Mouse (Mus musculus) leukemia stem cell, adult 10-12 weeks (primary cell): ENCODE data around the gene Cdk17. TPM values are rescaled to one million over a fixed set of nuclear protein-coding genes. Genes with fewer than 3 reads are reported as not detected.

ENCODE experiments used
- polyA plus RNA-seq: library from polyadenylated mRNA; stranded (reverse); fragments of >175 nt; gene quantifications from 2 replicates; pipeline ENCODE4 v1.2.3, GENCODE M21; 2012; ENCODE audit warnings: low replicate concordance

Gene Cdk17
- polyA plus RNA-seq, result 3.9 and 4.3 TPM in 2 replicates

GRCm38 (mm10) chr10:93160807-93161510, at the start of gene Cdk17:
Gene Cdk17 (plus strand): TSS chr10:93160875.

GRCm38 (mm10) chr10:93310721-93311411, 150.2 kb downstream of the Cdk17 start, which contains the start of gene Elk3:
Gene Elk3 (minus strand): TSS chr10:93311135.

Other genes with a start within 250 kb of the Cdk17 start
- 1.8 and 2.6 TPM in 2 replicates for gene Cfap54, start 79.3 kb upstream of the Cdk17 start, polyA plus RNA-seq
- gene Elk3, start 150.3 kb downstream of the Cdk17 start, polyA plus RNA-seq, result 10.0 and 16.2 TPM in 2 replicates